Mouse (Mus musculus) hindbrain, embryonic 14.5 days (tissue): ENCODE measurements around the gene Pld4. TPM values are rescaled to one million over a fixed set of nuclear protein-coding genes. Genes with fewer than 3 reads are reported as not detected.
"Not testable (repeated sequence)": the region's sequence is repeated elsewhere in the genome, so short reads cannot be mapped to it uniquely, and the experiment has no call there.

ENCODE experiments used
- ATAC-seq: fragments of 200-750 bp; cut with Nextera tagmentation; 2 replicates; pipeline ENCODE4 v1.8.0; 2017; ENCODE audit warnings: moderate number of reproducible peaks, mild to moderate bottlenecking, moderate TSS enrichment, moderate library complexity; ENCODE audit not compliant: low FRiP score
- DNase-seq: peaks from one replicate; pipeline ENCODE4 v3.0.0-alpha.2; 2015; ENCODE audit warnings: low spot score
- H3K27ac ChIP-seq: fragments of 300-500 bp; sonication (generic); 2 replicates; pipeline ENCODE4 v1.5.1; 2014; ENCODE audit warnings: mild to moderate bottlenecking, moderate library complexity
- H3K27me3 ChIP-seq: fragments of 300-500 bp; sonication (generic); 2 replicates; pipeline ENCODE4 v1.6.1; 2014; ENCODE audit warnings: mild to moderate bottlenecking, low read length, mixed read lengths; ENCODE audit not compliant: control insufficient read depth, insufficient read depth
- H3K36me3 ChIP-seq: fragments of 300-500 bp; sonication (generic); replicated peaks from 2 replicates; pipeline ENCODE4 v1.6.1; 2014; ENCODE audit not compliant: control insufficient read depth, insufficient read depth
- H3K4me1 ChIP-seq: fragments of 300-500 bp; sonication (generic); replicated peaks from 2 replicates; pipeline ENCODE4 v1.6.1; 2014; ENCODE audit warnings: antibody characterized with exemption, low read length, mixed read lengths; ENCODE audit not compliant: control insufficient read depth, insufficient read depth
- H3K4me2 ChIP-seq: fragments of 300-500 bp; sonication (generic); replicated peaks from 2 replicates; pipeline ENCODE4 v1.6.1; 2014; ENCODE audit warnings: mild to moderate bottlenecking, moderate library complexity
- H3K4me3 ChIP-seq: fragments of 300-500 bp; sonication (generic); replicated peaks from 2 replicates; pipeline ENCODE4 v1.5.1; 2014; ENCODE audit warnings: mild to moderate bottlenecking, low read length
- H3K9ac ChIP-seq: fragments of 300-500 bp; sonication (generic); 2 replicates; pipeline ENCODE4 v1.6.1; 2014
- H3K9me3 ChIP-seq: fragments of 300-500 bp; sonication (generic); 2 replicates; pipeline ENCODE4 v1.6.1; 2016; ENCODE audit warnings: low read length; ENCODE audit not compliant: control insufficient read depth
- whole genome bisulfite sequencing: fragments of 180-500 bp; shearing (Covaris S2); extraction: QIAGEN DNeasy Blood & Tissue Kit; methylation state at CpG from one replicate; pipeline ENCODE4 v1.1.7; 2014; 5-methylcytosine and 5-hydroxymethylcytosine counted together
- microRNA-seq: library from miRNA; unstranded; fragments of <30 nt; microRNA quantifications from one replicate; pipeline ENCODE4, GENCODE M21; 2016
- polyA plus RNA-seq: library from polyadenylated mRNA; unstranded; fragments of >200 nt; fragmentation: Nextera tagmentation; extraction: Ambion mirVana; gene quantifications from 2 replicates; pipeline ENCODE4 v1.2.1, GENCODE M21; 2014

Gene Pld4
- polyA plus RNA-seq, 1 experiment from 2014 or later: 7.9 TPM

GRCm38 (mm10) chr12:112810092-112810885, 49.8 kb downstream of the Pld4 start:
- Histone ChIP-seq H3K36me3 (peaks cover 31% of the 10 kb centered on the region), H3K4me2 (peak overlapping the region; percentile 90), H3K27ac (no peak overlapping the region), H3K9me3 (no peaks in the 10 kb centered on the region), H3K27me3 (no peaks in the 10 kb centered on the region), H3K4me3 (no peak overlapping the region), H3K9ac (peak overlapping the region; percentile 71; the same call in 1 of the 2 replicates), H3K4me1 (peaks cover 17% of the 10 kb centered on the region)
- WGBS: 62% methylated on average over 19 of the region's 19 CpGs
- ATAC-seq: no peak
- no peak for DNase-seq

- Histone ChIP-seq H3K4me3 (no peak overlapping the region), H3K9ac (no peak overlapping the region), H3K27ac (no peak overlapping the region), H3K4me2 (no peak overlapping the region), H3K4me1 (peaks cover 13% of the 10 kb centered on the region), H3K9me3 (no peaks in the 10 kb centered on the region), H3K27me3 (no peaks in the 10 kb centered on the region), H3K36me3 (peaks cover 56% of the 10 kb centered on the region)
- no peak for ATAC-seq
- no peak for DNase-seq
- 88% methylated on average over 7 of the region's 7 CpGs for WGBS
Measured at GRCm38 (mm10) chr12:112813370-112813769, 52.9 kb downstream of the Pld4 start.

DNA sequence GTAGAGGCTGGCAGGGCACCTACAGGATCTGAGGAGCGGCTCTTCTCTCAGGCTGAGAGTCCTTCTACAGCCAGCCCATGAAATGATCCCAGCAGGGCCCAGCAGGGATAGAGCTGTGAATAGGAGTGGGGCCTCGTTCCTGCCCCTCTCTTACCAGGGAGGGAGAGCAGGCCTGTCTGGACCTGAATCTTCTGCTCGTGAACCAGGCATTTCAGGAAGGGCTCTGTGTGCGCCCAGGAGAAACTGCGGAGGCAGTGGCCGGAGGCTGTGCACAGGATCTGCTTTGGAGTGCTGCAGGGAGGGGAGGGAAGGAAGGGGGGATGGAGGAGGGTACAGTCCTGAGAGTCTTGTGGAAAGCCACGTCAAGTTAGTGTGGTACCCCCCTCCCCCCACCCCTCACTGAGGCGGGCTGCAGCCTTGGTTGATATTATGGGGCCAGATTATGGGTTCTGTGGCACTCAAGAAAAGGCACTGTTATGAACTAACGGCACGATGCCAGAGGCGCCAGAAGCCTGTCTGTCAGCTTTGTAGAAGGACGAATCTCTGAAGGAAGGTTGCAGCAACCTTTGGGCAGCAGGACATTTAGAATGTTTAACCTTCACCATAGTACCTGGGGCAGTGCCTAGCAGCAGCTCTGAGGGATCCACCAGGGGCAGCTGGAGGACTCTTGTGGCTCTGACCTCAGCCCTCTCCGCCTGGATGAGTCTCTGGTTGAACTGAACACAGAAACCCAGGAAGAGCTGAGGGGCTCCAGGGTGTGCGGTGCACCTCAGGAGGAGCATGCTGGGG, 54.4 kb downstream of the Pld4 start:
- H3K27me3 ChIP-seq: no peaks in the 10 kb centered on the region
- 81% methylated on average over 14 of the region's 14 CpGs for WGBS
- no peaks in the 10 kb centered on the region for H3K9me3 ChIP-seq
- H3K9ac ChIP-seq: no peak overlapping the region
- peaks cover 4% of the 10 kb centered on the region; the same call in 1 of the 2 replicates for H3K4me1 ChIP-seq
- peaks cover 71% of the 10 kb centered on the region for H3K36me3 ChIP-seq
- no peak overlapping the region for H3K4me3 ChIP-seq
- H3K27ac ChIP-seq: no peak overlapping the region
- no peak for ATAC-seq
- no peak overlapping the region for H3K4me2 ChIP-seq
- no peak for DNase-seq

DNA sequence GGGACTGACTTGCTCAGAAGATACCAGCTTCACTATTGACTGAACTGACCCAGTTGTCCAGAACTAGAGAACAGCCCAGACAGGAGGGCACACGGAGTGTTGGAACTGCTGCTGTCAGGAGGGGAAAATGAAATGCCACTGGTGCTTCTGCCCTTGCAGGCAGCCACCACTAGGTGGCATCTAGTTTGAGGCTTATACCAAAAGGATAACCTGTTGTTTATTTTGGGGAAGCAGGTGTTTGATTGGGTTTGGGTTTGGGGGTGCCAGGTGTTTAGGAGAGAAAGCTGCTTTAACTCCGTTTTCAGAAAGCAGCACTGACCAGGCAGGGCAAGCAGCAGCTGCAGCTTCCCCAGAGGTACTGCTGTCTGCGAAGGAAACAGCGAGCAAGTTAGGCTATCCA, 55.8 kb downstream of the Pld4 start:
- no peak for ATAC-seq
- H3K9me3 ChIP-seq: no peaks in the 10 kb centered on the region
- peaks cover 83% of the 10 kb centered on the region for H3K36me3 ChIP-seq

GRCm38 (mm10) chr12:112816866-112817265, 56.4 kb downstream of the Pld4 start:
- H3K9me3 ChIP-seq, H3K4me1 ChIP-seq, H3K4me3 ChIP-seq, H3K9ac ChIP-seq, H3K4me2 ChIP-seq, DNase-seq, ATAC-seq, H3K27me3 ChIP-seq, H3K27ac ChIP-seq: not testable (repeated sequence)
- peaks cover 89% of the 10 kb centered on the region for H3K36me3 ChIP-seq
- WGBS: 85% methylated on average over 7 of the region's 7 CpGs

More for the DNA sequence above, 55.8 kb downstream of the Pld4 start:
- 59% methylated on average over 4 of the region's 4 CpGs for WGBS
- H3K9ac ChIP-seq: no peak overlapping the region
- H3K27me3 ChIP-seq: no peaks in the 10 kb centered on the region
- no peaks in the 10 kb centered on the region for H3K4me1 ChIP-seq
- H3K4me2 ChIP-seq: no peak overlapping the region
- DNase-seq: peak; percentile 61
- H3K27ac ChIP-seq: no peak overlapping the region
- H3K4me3 ChIP-seq: no peak overlapping the region

Small RNA genes within 50 kb of the gene (microRNA-seq; reads per million reads assigned to microRNA genes)
- gene Mir6940: not detected

Other genes with a start within 250 kb of the Pld4 start
- 64.6 and 72.2 TPM in 2 replicates for gene Tmem179, start 243.9 kb upstream of the Pld4 start, polyA plus RNA-seq
- gene Inf2, start 171.9 kb upstream of the Pld4 start, polyA plus RNA-seq: 1.0 and 1.5 TPM in 2 replicates
- 5.3 and 5.5 TPM in 2 replicates for gene Adssl1, start 140.6 kb upstream of the Pld4 start, polyA plus RNA-seq
- gene Siva1, start 116.0 kb upstream of the Pld4 start, polyA plus RNA-seq: 54.2 and 58.4 TPM in 2 replicates
- 69.2 and 70.3 TPM in 2 replicates for gene Akt1, start 85.8 kb upstream of the Pld4 start, polyA plus RNA-seq
- gene Zbtb42, start 81.8 kb upstream of the Pld4 start, polyA plus RNA-seq: 2.2 and 4.7 TPM in 2 replicates
- gene Cep170b, start 40.2 kb upstream of the Pld4 start, polyA plus RNA-seq: 39.5 and 41.9 TPM in 2 replicates
- 1.9 and 2.5 TPM in 2 replicates for gene Ahnak2, start 42.0 kb downstream of the Pld4 start, polyA plus RNA-seq
- 20.2 and 21.0 TPM in 2 replicates for gene Clba1, start 48.3 kb downstream of the Pld4 start, polyA plus RNA-seq
- gene Cdca4, start 68.8 kb downstream of the Pld4 start, polyA plus RNA-seq: 39.1 and 43.4 TPM in 2 replicates
- gene Gpr132, start 107.6 kb downstream of the Pld4 start, polyA plus RNA-seq: not detected in 2 replicates
- 12.5 and 16.1 TPM in 2 replicates for gene Jag2, start 169.1 kb downstream of the Pld4 start, polyA plus RNA-seq
- 60.9 and 70.1 TPM in 2 replicates for gene Nudt14, start 181.5 kb downstream of the Pld4 start, polyA plus RNA-seq
- gene Btbd6, start 215.8 kb downstream of the Pld4 start, polyA plus RNA-seq: 52.2 and 52.8 TPM in 2 replicates
- 41.4 and 46.3 TPM in 2 replicates for gene Brf1, start 240.0 kb downstream of the Pld4 start, polyA plus RNA-seq